Mouse (Mus musculus) C2C12 (cell line): ENCODE data around the gene Golga4.

Source experiments
- CTCF ChIP-seq: IDR thresholded peaks from one replicate; pipeline ENCODE4 v1.5.1; 2011; ENCODE audit not compliant: control insufficient read depth, insufficient read depth, insufficient read length
- FOSL1 ChIP-seq: IDR thresholded peaks from one replicate; pipeline ENCODE4 v1.8.0; 2011; ENCODE audit warnings: mild to moderate bottlenecking, low read length; ENCODE audit not compliant: poor library complexity, insufficient read depth, severe bottlenecking
- MAX ChIP-seq: IDR thresholded peaks from one replicate; pipeline ENCODE4 v1.6.1; 2011; ENCODE audit warnings: mild to moderate bottlenecking, control low read depth
- MYOD1 ChIP-seq: IDR thresholded peaks from one replicate; pipeline ENCODE4 v1.6.1; 2011; ENCODE audit warnings: low read depth; ENCODE audit not compliant: control insufficient read depth, insufficient read length
- MYOG ChIP-seq: IDR thresholded peaks from one replicate; pipeline ENCODE4 v1.6.1; 2011; ENCODE audit not compliant: control insufficient read depth, insufficient read length; ENCODE audit errors: extremely low read depth
- USF1 ChIP-seq: IDR thresholded peaks from one replicate; pipeline ENCODE4 v1.6.1; 2011; ENCODE audit warnings: low read depth, mild to moderate bottlenecking, control low read depth, moderate library complexity

GRCm38 (mm10) chr9:118611958-118612581, 106.0 kb downstream of the Golga4 start:
- TF ChIP-seq CTCF (no peak), USF1 (no peak), MYOG (no peak), MAX (no peak), MYOD1 (no peak), FOSL1 (no peak)
